Mouse (Mus musculus) heart, adult 2 months (tissue): ENCODE measurements at regions not wholly inside any gene's neighbourhood (a gene's known extent, or its start where the extent isn't known, plus 50 kb on each side); places are given as distances from the start of the nearest gene placed in this dataset.

Experiments
- DNase-seq, 2 experiments: peaks; one replicate each; pipeline ENCODE4 v3.0.0; 2021
- H3K27ac ChIP-seq: fragments of 200-600 bp; 2 replicates; pipeline ENCODE4 v1.8.1; 2022
- H3K27me3 ChIP-seq: fragments of 200-500 bp; 2 replicates; pipeline ENCODE4 v1.6.1; 2012; ENCODE audit warnings: mild to moderate bottlenecking, low read length, inconsistent platforms, mixed read lengths; ENCODE audit not compliant: control insufficient read depth, insufficient read depth
- H3K36me3 ChIP-seq: fragments of 200-500 bp; 2 replicates; pipeline ENCODE4 v1.6.1; 2012; ENCODE audit warnings: low read length, inconsistent platforms; ENCODE audit not compliant: control insufficient read depth, insufficient read depth
- H3K4me1 ChIP-seq: fragments of 200-500 bp; 2 replicates; pipeline ENCODE4 v1.6.1; 2011; ENCODE audit warnings: low read length; ENCODE audit not compliant: control insufficient read depth, insufficient read depth
- H3K4me3 ChIP-seq: fragments of 200-600 bp; 2 replicates; pipeline ENCODE4 v1.8.1; 2022
- H3K79me2 ChIP-seq: fragments of 200-500 bp; replicated peaks from 2 replicates; pipeline ENCODE4 v1.6.1; 2012; ENCODE audit warnings: mild to moderate bottlenecking, inconsistent platforms, low read length, moderate library complexity, mixed read lengths; ENCODE audit not compliant: control insufficient read depth, insufficient read depth
- H3K9ac ChIP-seq: fragments of 200-500 bp; 2 replicates; pipeline ENCODE4 v1.6.1; 2012; ENCODE audit warnings: low read depth, mild to moderate bottlenecking, control low read depth, inconsistent platforms, low read length, mixed read lengths
- CTCF ChIP-seq: fragments of 200-600 bp; IDR thresholded peaks from 2 replicates; pipeline ENCODE4 v1.8.1; 2022; ENCODE audit warnings: antibody characterized with exemption, mild to moderate bottlenecking, moderate library complexity
- EP300 ChIP-seq: fragments of 200-500 bp; IDR thresholded peaks from 2 replicates; pipeline ENCODE4 v1.6.1; 2011; ENCODE audit warnings: low read depth, low read length, control low read depth; ENCODE audit not compliant: insufficient read depth
- POLR2A ChIP-seq: fragments of 200-500 bp; IDR thresholded peaks from 2 replicates; pipeline ENCODE4 v1.6.1; 2011; ENCODE audit warnings: mild to moderate bottlenecking, low read depth, low read length, control low read depth; ENCODE audit not compliant: insufficient read depth
- WGBS: fragments of 180-500 bp; shearing (Covaris S2); methylation state at CpG from one replicate; pipeline ENCODE4 v1.1.7; 2018; 5-methylcytosine and 5-hydroxymethylcytosine counted together
- intact Hi-C: fragments of 180-260 bp; cut with DNase I; formaldehyde crosslinking; loops from one replicate; pipeline ENCODE4 v1.15.1; 2025

- intact Hi-C loops, result no loop called here
- DNase-seq, result no peak
- no peaks in the 10 kb centered on the region for H3K27me3 ChIP-seq
- WGBS, result 77% methylated on average over 2 of the region's 2 CpGs
- H3K9ac ChIP-seq, result no peak overlapping the region
- no peaks in the 10 kb centered on the region for H3K36me3 ChIP-seq
- no peak overlapping the region for H3K4me3 ChIP-seq
- H3K4me1 ChIP-seq, result no peaks in the 10 kb centered on the region
- H3K79me2 ChIP-seq, result no peaks in the 10 kb centered on the region
- H3K27ac ChIP-seq, result no peak overlapping the region
- TF ChIP-seq EP300 (no peak), POLR2A (no peak), CTCF (no peak)
Measured at GRCm38 (mm10) chr16:39751748-39752147, 232.4 kb upstream of the Lsamp start.

GRCm38 (mm10) chr16:39801063-39801462 lies 183.1 kb upstream of the Lsamp start:
- Histone ChIP-seq H3K4me1 (no peaks in the 10 kb centered on the region), H3K9ac (no peak overlapping the region), H3K36me3 (no peaks in the 10 kb centered on the region), H3K27me3 (no peaks in the 10 kb centered on the region), H3K27ac (no peak overlapping the region), H3K4me3 (no peak overlapping the region), H3K79me2 (no peaks in the 10 kb centered on the region)
- WGBS, result 66% methylated on average over 3 of the region's 3 CpGs
- TF ChIP-seq POLR2A (no peak), EP300 (no peak), CTCF (no peak)
- intact Hi-C loops, result no loop called here
- DNase-seq, result no peak

- TF ChIP-seq POLR2A (no peak), CTCF (no peak), EP300 (no peak)
- H3K4me3 ChIP-seq, result no peak overlapping the region
- H3K27ac ChIP-seq, result no peak overlapping the region
- no peaks in the 10 kb centered on the region for H3K36me3 ChIP-seq
- no peak for DNase-seq
- H3K27me3 ChIP-seq, result no peaks in the 10 kb centered on the region
- H3K79me2 ChIP-seq, result no peaks in the 10 kb centered on the region
- H3K9ac ChIP-seq, result no peak overlapping the region
- H3K4me1 ChIP-seq, result no peaks in the 10 kb centered on the region
- intact Hi-C loops, result no loop called here
Measured at GRCm38 (mm10) chr16:39820131-39820530, 164.0 kb upstream of the Lsamp start.

DNA sequence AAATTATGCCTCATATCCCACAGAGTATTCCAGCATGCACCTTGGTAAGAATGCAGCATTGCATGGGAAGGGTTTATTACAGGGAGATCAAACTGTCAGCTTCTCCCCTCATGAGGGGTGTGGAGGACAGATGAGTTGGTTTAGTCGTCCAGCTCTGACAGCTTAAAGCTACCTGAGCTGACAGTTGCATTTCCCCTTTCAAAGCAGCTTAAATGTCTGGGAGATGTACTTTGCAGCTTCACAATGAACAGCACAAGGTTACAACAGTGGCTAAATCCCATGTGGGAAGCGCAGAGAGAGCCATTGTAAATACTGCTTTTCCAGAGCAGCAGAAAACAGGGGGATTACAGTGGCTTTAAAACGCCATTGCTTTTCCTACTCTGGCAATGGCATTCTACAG lies 149.9 kb upstream of the Lsamp start:
- H3K27me3 ChIP-seq, result no peaks in the 10 kb centered on the region
- H3K79me2 ChIP-seq, result no peaks in the 10 kb centered on the region
- TF ChIP-seq POLR2A (no peak), CTCF (no peak), EP300 (no peak)
- no peak overlapping the region for H3K27ac ChIP-seq
- WGBS, result 51% methylated on average over 3 of the region's 3 CpGs
- intact Hi-C loops, result no loop called here
- no peak for DNase-seq
- no peak overlapping the region for H3K4me3 ChIP-seq
- no peaks in the 10 kb centered on the region for H3K36me3 ChIP-seq
- no peaks in the 10 kb centered on the region for H3K4me1 ChIP-seq
- H3K9ac ChIP-seq, result no peak overlapping the region

- no peak for TF ChIP-seq EP300
- no peak for TF ChIP-seq POLR2A
- no peak for TF ChIP-seq CTCF
- no peak for DNase-seq
Measured at GRCm38 (mm10) chr16:39881525-39881924, 102.6 kb upstream of the Lsamp start.

GRCm38 (mm10) chr16:39887944-39888343 lies 96.2 kb upstream of the Lsamp start:
- Histone ChIP-seq H3K4me1 (no peaks in the 10 kb centered on the region), H3K79me2 (no peaks in the 10 kb centered on the region), H3K4me3 (no peak overlapping the region), H3K36me3 (no peaks in the 10 kb centered on the region), H3K9ac (no peak overlapping the region), H3K27me3 (no peaks in the 10 kb centered on the region), H3K27ac (no peak overlapping the region)
- TF ChIP-seq EP300, result no peak
- TF ChIP-seq POLR2A, result no peak
- no peak for TF ChIP-seq CTCF
- intact Hi-C loops, result no loop called here
- no peak for DNase-seq
- 68% methylated on average over 1 of the region's 1 CpGs for WGBS

More at GRCm38 (mm10) chr16:39881525-39881924, 102.6 kb upstream of the Lsamp start:
- Histone ChIP-seq H3K79me2 (no peaks in the 10 kb centered on the region), H3K27ac (no peak overlapping the region), H3K27me3 (no peaks in the 10 kb centered on the region), H3K4me3 (no peak overlapping the region), H3K4me1 (no peaks in the 10 kb centered on the region), H3K9ac (no peak overlapping the region), H3K36me3 (no peaks in the 10 kb centered on the region)
- intact Hi-C loops, result no loop called here
- 34% methylated on average over 5 of the region's 5 CpGs for WGBS
